Comparison of ENCODE assay signal across 9 mouse cellular contexts in the genomic region with DNA sequence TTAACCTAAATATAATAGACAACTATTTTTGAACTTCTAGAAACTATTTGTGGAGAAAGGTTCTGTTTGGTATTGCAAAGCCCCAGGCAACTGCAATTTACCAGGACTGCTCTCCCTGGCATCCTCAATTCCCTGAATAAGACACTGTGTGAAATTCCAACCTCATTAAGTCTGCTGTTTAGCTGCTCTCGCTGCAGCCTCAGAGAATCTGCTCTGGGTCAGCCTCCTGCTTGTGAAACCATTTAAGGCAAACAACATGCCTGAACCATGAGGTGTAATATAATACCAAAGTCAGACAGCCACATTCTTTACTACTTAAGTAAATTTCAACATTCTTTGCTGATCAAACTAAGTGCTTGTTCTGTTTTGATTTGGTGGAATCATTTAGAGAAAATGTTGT.
DNase-seq lines count a peak whose midpoint lies in the region; ATAC-seq and TF ChIP-seq lines count a peak whose summit lies in the region.
"Had no signal": no experiment of that assay in that cellular context is flagged by ENCODE, and none has a peak within 500 bp of the region (broad histone marks: within the 10 kb centered on the region; RNA-seq: fewer than 3 reads in every experiment).

No protein-coding gene starts in this region.

- no peaks in the 10 kb centered on the region for H3K27me3 ChIP-seq in kidney, postnatal 0 days (ENCODE audit: insufficient read depth, low read length)
- H3K27me3 ChIP-seq: liver, embryonic 13.5 days had no signal

- H3K9ac ChIP-seq in kidney, postnatal 0 days (ENCODE audit: low read depth, low read length), result no peak overlapping the region
- H3K9ac ChIP-seq: liver, embryonic 13.5 days had no signal

- no peak overlapping the region for H3K4me2 ChIP-seq in kidney, postnatal 0 days (ENCODE audit: low read length)
- H3K4me2 ChIP-seq: liver, embryonic 13.5 days had no signal

- TF ChIP-seq CTCF in kidney, postnatal 0 days (IDR thresholded peaks at IDR 0.05; ENCODE audit: low read depth), result no peak

- WGBS in kidney, postnatal 0 days, result 3% methylated on average over 1 of the region's 1 CpGs

- H3K4me1 ChIP-seq in kidney, postnatal 0 days (replicated peaks; ENCODE audit: insufficient read depth, low read length), result no peaks in the 10 kb centered on the region; the same call in 1 of the 2 replicates
- H3K4me1 ChIP-seq: liver, embryonic 13.5 days had no signal

- H3K36me3 ChIP-seq in kidney, postnatal 0 days (ENCODE audit: insufficient read depth, low read length), result no peaks in the 10 kb centered on the region
- H3K36me3 ChIP-seq: liver, embryonic 13.5 days had no signal

- no peak overlapping the region for H3K4me3 ChIP-seq in kidney, postnatal 0 days (replicated peaks; ENCODE audit: low read depth, low read length)
- H3K4me3 ChIP-seq: liver, embryonic 13.5 days had no signal

- H3K27ac ChIP-seq in kidney, postnatal 0 days, result no peak overlapping the region
- H3K27ac ChIP-seq: liver, embryonic 13.5 days had no signal

- H3K9me3 ChIP-seq in kidney, postnatal 0 days (replicated peaks; ENCODE audit: low read length), result no peaks in the 10 kb centered on the region
- H3K9me3 ChIP-seq: liver, embryonic 13.5 days had no signal

- no peak for ATAC-seq in kidney, postnatal 0 days (replicated peaks; ENCODE audit: low FRiP score, low read depth)

- peak; percentile 60 for DNase-seq in kidney, postnatal 0 days (ENCODE audit: low spot score)
- DNase-seq in kidney, postnatal 25 days, result no peak
- peak; percentile 14 for DNase-seq in brain, adult 2 months (ENCODE audit: low read depth, low spot score)
- DNase-seq in forelimb bud, embryonic 11.5 days (ENCODE audit: low read depth, low spot score), result peak; percentile 49
- peak; percentile 1 for DNase-seq in lung, postnatal 25 days (ENCODE audit: low spot score)
- DNase-seq in c-Kit-positive CD71-positive TER-119-positive erythroid progenitor cells, embryonic 14.5 days (ENCODE audit: low spot score), result no peak
- no peak for DNase-seq in cerebellum, adult 9-10 months
- DNase-seq: cerebellum, adult 8-10 months; liver, embryonic 13.5 days had no signal

Comparison
In these comparisons a context has a peak if more than half of its experiments do, and no peak if none do; other contexts are left out.
1. DNase-seq: peak in kidney, postnatal 0 days (single experiment), brain, adult 2 months (single experiment), forelimb bud, embryonic 11.5 days (single experiment) and lung, postnatal 25 days (single experiment); none in kidney, postnatal 25 days (0 of 2), c-Kit-positive CD71-positive TER-119-positive erythroid progenitor cells, embryonic 14.5 days (single experiment) and cerebellum, adult 9-10 months (single experiment).